Mouse (Mus musculus) kidney, postnatal 10 days (tissue): ENCODE measurements around the gene Aff3.
A peak's percentile ranks its signal among the peaks of the same experiment; 100 is the strongest.

ENCODE experiments used
- DNase-seq: peaks from one replicate; pipeline ENCODE4 v3.0.0; 2021; ENCODE audit warnings: mixed read lengths

Aff3 gene

GRCm38 (mm10) chr1:38594766-38595165, 70.0 kb downstream of the Aff3 start:
- no peak for DNase-seq

- DNase-seq = no peak
Observed at GRCm38 (mm10) chr1:38591194-38591593, 73.6 kb downstream of the Aff3 start.

GRCm38 (mm10) chr1:38588741-38589140, 76.0 kb downstream of the Aff3 start:
- DNase-seq = no peak

- no peak for DNase-seq
Observed at GRCm38 (mm10) chr1:38582328-38582727, 82.4 kb downstream of the Aff3 start.

GRCm38 (mm10) chr1:38580572-38580971, 84.2 kb downstream of the Aff3 start:
- DNase-seq = no peak

GRCm38 (mm10) chr1:38578339-38578738, 86.4 kb downstream of the Aff3 start:
- DNase-seq = no peak

GRCm38 (mm10) chr1:38567791-38568190, 97.0 kb downstream of the Aff3 start:
- DNase-seq = no peak

GRCm38 (mm10) chr1:38566101-38566678, 98.6 kb downstream of the Aff3 start:
- no peak for DNase-seq

GRCm38 (mm10) chr1:38565295-38565777, 99.4 kb downstream of the Aff3 start:
- DNase-seq = no peak

GRCm38 (mm10) chr1:38562397-38563199, 102.2 kb downstream of the Aff3 start:
- no peak for DNase-seq

GRCm38 (mm10) chr1:38561331-38561730, 103.4 kb downstream of the Aff3 start:
- no peak for DNase-seq

- DNase-seq = no peak
Observed at GRCm38 (mm10) chr1:38560666-38561065, 104.1 kb downstream of the Aff3 start.

GRCm38 (mm10) chr1:38557615-38558014, 107.1 kb downstream of the Aff3 start:
- no peak for DNase-seq

GRCm38 (mm10) chr1:38554546-38554945, 110.2 kb downstream of the Aff3 start:
- no peak for DNase-seq

GRCm38 (mm10) chr1:38553090-38553489, 111.7 kb downstream of the Aff3 start:
- no peak for DNase-seq

- no peak for DNase-seq
Observed at GRCm38 (mm10) chr1:38550579-38550978, 114.2 kb downstream of the Aff3 start.

- no peak for DNase-seq
Observed at GRCm38 (mm10) chr1:38548671-38549661, 115.8 kb downstream of the Aff3 start.

- no peak for DNase-seq
Observed at GRCm38 (mm10) chr1:38547685-38548084, 117.1 kb downstream of the Aff3 start.

GRCm38 (mm10) chr1:38546696-38547095, 118.1 kb downstream of the Aff3 start:
- peak; percentile 18 for DNase-seq

GRCm38 (mm10) chr1:38545282-38545945, 119.3 kb downstream of the Aff3 start:
- DNase-seq = peak; percentile 57

GRCm38 (mm10) chr1:38544501-38544900, 120.3 kb downstream of the Aff3 start:
- no peak for DNase-seq

- no peak for DNase-seq
Observed at GRCm38 (mm10) chr1:38541536-38541935, 123.2 kb downstream of the Aff3 start.
